Mouse (Mus musculus): ENCODE results near the gene Ptrh1. TPM values are rescaled to one million over a fixed set of nuclear protein-coding genes. Genes with fewer than 3 reads are reported as not detected.

The Ptrh1 gene
- polyA plus RNA-seq, 1 experiment = 65.8 TPM

DNA sequence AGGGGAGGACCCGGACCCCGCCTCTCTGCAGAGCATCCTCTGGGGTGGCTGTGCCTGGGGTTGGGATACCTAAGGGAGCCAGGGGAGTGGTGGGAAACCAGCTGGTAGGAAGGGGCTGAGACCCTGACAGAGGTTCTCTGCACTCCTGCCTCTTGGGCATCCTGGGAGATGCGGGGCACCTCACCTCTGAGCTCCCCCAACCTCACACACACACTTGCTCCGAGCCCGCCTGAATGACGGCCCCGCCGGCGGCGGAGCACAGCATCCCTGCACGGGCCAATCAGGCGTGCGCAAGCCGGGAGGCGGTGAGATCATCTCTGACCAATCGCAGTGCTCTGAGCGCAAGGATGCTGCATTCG is 33.4 kb upstream of the Ptrh1 start:
- 18% methylated on average over 18 of the region's 18 CpGs for WGBS
- H3K36me3 ChIP-seq (ENCODE audit: control insufficient read depth, insufficient read depth, low read length) = no peaks in the 10 kb centered on the region
- H3K4me1 ChIP-seq (ENCODE audit: control insufficient read depth, insufficient read depth, insufficient read length, low read length) = peaks cover 6% of the 10 kb centered on the region; the same call in 1 of the 2 replicates
- TF ChIP-seq CTCF (IDR thresholded peaks at IDR 0.05; ENCODE audit: extremely low read depth, insufficient read length, insufficient replicate concordance, low read depth, low read length) (no peak), POLR2A (IDR thresholded peaks at IDR 0.05; ENCODE audit: low read depth, low read length) (no peak)
- H3K27me3 ChIP-seq (ENCODE audit: control insufficient read depth, insufficient read depth, low read length) = peaks cover 14% of the 10 kb centered on the region
- no peak overlapping the region for H3K4me3 ChIP-seq (ENCODE audit: low read depth, low read length)
- H3K27ac ChIP-seq (ENCODE audit: insufficient read depth, low read depth, low read length) = no peak overlapping the region

DNA sequence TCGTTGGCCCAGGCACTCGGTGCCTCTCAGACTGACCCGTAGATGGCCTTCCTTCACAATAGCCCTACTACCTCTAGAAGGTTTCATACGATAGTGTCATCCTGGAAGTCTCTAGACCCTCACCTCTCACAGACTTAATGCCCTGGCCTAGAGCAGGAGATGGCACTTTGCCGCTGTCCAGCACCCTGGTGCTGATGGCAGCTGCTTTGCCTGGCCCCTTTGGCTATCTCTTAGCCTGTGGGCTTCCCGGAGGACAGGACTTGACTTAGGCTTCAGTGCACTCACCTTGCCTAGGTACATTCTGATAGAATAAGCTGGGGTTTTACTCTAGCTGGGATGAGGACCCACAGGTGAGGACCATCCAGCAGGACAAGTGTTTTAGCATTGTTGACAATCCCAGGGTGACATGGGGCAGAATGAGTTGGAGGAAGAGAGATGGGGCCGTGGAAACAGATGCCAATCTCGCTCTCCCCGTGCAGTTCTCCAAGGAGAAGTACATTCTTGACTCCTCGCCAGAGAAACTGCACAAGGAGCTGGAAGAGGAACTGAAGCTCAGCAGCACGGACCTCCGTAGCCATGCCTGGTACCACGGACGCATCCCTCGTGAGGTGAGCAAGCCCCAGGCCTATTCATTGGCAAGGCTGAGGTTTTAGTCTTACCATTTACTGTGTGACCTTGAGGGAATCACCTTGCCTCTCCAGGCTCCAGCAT is 31.2 kb upstream of the Ptrh1 start:
- 71% methylated on average over 15 of the region's 15 CpGs for WGBS
- Histone ChIP-seq H3K27me3 (ENCODE audit: control insufficient read depth, insufficient read depth, low read length) (peaks cover 14% of the 10 kb centered on the region), H3K27ac (ENCODE audit: insufficient read depth, low read depth, low read length) (no peak overlapping the region), H3K4me3 (ENCODE audit: low read depth, low read length) (no peak overlapping the region), H3K36me3 (ENCODE audit: control insufficient read depth, insufficient read depth, low read length) (no peaks in the 10 kb centered on the region), H3K4me1 (ENCODE audit: control insufficient read depth, insufficient read depth, insufficient read length, low read length) (peaks cover 6% of the 10 kb centered on the region; the same call in 1 of the 2 replicates)
- no peak for TF ChIP-seq POLR2A (IDR thresholded peaks at IDR 0.05; ENCODE audit: low read depth, low read length)
- TF ChIP-seq CTCF (IDR thresholded peaks at IDR 0.05; ENCODE audit: extremely low read depth, insufficient read length, insufficient replicate concordance, low read depth, low read length) = no peak

DNA sequence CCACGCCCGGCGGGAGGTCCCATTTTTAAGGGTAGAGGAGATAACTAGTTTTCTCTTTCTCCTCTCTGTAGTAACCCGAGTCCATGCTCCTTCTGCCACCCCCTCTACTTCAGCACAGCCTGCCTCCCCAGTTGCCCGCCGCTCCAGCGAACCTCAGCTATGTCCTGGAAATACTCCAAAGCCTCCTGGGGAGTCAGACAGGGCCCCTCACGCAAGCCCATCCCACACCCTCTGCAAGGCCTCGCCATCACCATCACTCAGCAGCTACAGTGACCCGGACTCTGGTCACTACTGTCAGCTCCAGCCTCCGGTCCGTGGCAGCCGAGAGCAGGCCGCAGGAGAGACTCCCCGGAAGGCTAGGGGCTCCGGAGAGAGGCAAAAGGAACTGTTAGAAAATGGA is 26.5 kb upstream of the Ptrh1 start:
- Histone ChIP-seq H3K4me3 (ENCODE audit: low read depth, low read length) (no peak overlapping the region), H3K27me3 (ENCODE audit: control insufficient read depth, insufficient read depth, low read length) (no peaks in the 10 kb centered on the region), H3K27ac (ENCODE audit: insufficient read depth, low read depth, low read length) (no peak overlapping the region), H3K36me3 (ENCODE audit: control insufficient read depth, insufficient read depth, low read length) (no peaks in the 10 kb centered on the region; the same call in 1 of the 2 replicates), H3K4me1 (ENCODE audit: control insufficient read depth, insufficient read depth, insufficient read length, low read length) (peaks cover 5% of the 10 kb centered on the region)
- 86% methylated on average over 16 of the region's 16 CpGs for WGBS
- no peak for TF ChIP-seq CTCF (IDR thresholded peaks at IDR 0.05; ENCODE audit: extremely low read depth, insufficient read length, insufficient replicate concordance, low read depth, low read length)

DNA sequence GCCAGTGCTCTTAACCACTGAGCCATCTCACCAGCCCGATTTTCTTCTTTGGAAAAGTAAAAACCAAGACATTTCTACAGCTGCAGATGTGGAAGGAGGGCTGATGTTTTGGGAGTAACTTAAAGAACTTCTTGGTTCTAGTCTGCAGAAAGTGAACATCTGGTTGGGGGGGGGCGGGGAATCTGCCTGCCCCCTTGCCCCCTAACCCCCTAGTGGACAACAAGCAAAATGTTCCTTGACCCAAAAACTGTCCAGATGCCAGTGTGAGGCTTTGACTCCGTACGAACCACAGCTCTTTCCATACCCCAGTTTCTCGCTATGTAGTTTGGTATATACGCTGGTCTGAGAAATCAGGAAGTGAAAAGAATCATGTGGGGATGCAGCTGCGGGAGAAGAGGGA is 25.4 kb upstream of the Ptrh1 start:
- Histone ChIP-seq H3K36me3 (ENCODE audit: control insufficient read depth, insufficient read depth, low read length) (no peaks in the 10 kb centered on the region; the same call in 1 of the 2 replicates), H3K27ac (ENCODE audit: insufficient read depth, low read depth, low read length) (no peak overlapping the region), H3K4me1 (ENCODE audit: control insufficient read depth, insufficient read depth, insufficient read length, low read length) (peaks cover 5% of the 10 kb centered on the region), H3K4me3 (ENCODE audit: low read depth, low read length) (no peak overlapping the region), H3K27me3 (ENCODE audit: control insufficient read depth, insufficient read depth, low read length) (no peaks in the 10 kb centered on the region)
- 68% methylated on average over 7 of the region's 7 CpGs for WGBS
- peak; percentile 18; the same call in 1 of the 2 replicates for TF ChIP-seq CTCF (IDR thresholded peaks at IDR 0.05; ENCODE audit: extremely low read depth, insufficient read length, insufficient replicate concordance, low read depth, low read length)
- TF ChIP-seq POLR2A (IDR thresholded peaks at IDR 0.05; ENCODE audit: low read depth, low read length) = no peak

DNA sequence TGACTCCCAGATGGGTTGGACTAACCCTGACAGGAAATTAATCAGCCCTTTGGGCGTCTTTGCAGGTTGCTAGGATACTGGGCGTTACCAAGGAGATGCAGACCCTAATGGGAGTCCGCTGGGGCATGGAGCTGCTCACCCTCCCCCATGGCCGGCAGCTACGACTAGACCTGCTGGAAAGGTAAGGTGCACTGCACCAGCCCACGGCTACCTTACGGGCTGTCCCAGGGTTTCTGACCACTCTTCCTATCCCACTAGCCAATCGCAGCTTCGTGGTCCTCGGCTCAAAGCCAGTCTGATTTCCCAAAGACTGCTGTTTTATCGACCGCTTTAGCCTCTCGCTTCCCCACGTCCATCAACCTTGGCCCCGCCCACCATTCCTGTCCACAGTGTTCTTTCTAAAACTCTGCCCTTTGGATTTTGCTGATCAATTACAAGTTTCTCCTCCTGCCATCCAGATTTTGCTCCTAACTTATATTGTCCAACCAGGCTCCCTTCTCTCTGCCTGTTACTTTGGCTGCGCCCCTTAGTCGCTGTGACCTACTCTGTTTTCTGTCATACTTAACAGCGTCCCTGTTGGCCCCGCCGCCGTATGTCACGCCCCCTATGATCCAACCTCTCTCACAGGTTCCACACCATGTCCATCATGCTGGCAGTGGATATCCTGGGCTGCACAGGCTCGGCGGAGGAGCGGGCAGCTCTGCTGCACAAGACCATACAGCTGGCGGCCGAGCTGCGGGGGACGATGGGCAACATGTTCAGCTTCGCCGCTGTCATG is 24.5 kb upstream of the Ptrh1 start:
- H3K4me3 ChIP-seq (ENCODE audit: low read depth, low read length) = peak overlapping the region; percentile 59
- H3K27me3 ChIP-seq (ENCODE audit: control insufficient read depth, insufficient read depth, low read length) = no peaks in the 10 kb centered on the region
- TF ChIP-seq CTCF (IDR thresholded peaks at IDR 0.05; ENCODE audit: extremely low read depth, insufficient read length, insufficient replicate concordance, low read depth, low read length) (no peak), POLR2A (IDR thresholded peaks at IDR 0.05; ENCODE audit: low read depth, low read length) (no peak)
- peaks cover 5% of the 10 kb centered on the region for H3K4me1 ChIP-seq (ENCODE audit: control insufficient read depth, insufficient read depth, insufficient read length, low read length)
- WGBS = 21% methylated on average over 31 of the region's 31 CpGs
- H3K36me3 ChIP-seq (ENCODE audit: control insufficient read depth, insufficient read depth, low read length) = no peaks in the 10 kb centered on the region; the same call in 1 of the 2 replicates
- H3K27ac ChIP-seq (ENCODE audit: insufficient read depth, low read depth, low read length) = no peak overlapping the region

DNA sequence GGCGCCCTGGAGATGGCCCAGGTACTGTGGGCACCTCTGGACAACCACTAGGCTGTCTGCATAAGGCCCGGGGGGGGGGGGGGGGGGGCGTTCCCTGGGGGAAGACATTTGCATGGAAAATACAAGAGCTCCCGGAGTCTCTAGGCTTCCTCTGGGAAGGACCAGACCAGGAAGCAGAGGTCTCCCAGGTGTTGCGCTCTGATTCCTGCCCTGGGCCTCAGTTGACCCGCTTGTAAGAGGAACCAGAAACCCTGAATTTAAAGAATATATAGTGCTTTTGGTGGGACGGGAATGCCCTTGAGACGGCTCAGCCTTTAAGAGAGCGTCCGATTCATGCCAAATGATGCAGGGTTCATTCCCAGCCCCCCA is 23.9 kb upstream of the Ptrh1 start:
- TF ChIP-seq POLR2A (IDR thresholded peaks at IDR 0.05; ENCODE audit: low read depth, low read length) (no peak), CTCF (IDR thresholded peaks at IDR 0.05; ENCODE audit: extremely low read depth, insufficient read length, insufficient replicate concordance, low read depth, low read length) (no peak)
- Histone ChIP-seq H3K27me3 (ENCODE audit: control insufficient read depth, insufficient read depth, low read length) (no peaks in the 10 kb centered on the region), H3K27ac (ENCODE audit: insufficient read depth, low read depth, low read length) (no peak overlapping the region), H3K4me1 (ENCODE audit: control insufficient read depth, insufficient read depth, insufficient read length, low read length) (peaks cover 3% of the 10 kb centered on the region), H3K36me3 (ENCODE audit: control insufficient read depth, insufficient read depth, low read length) (no peaks in the 10 kb centered on the region; the same call in 1 of the 2 replicates), H3K4me3 (ENCODE audit: low read depth, low read length) (peak overlapping the region; percentile 59)
- 22% methylated on average over 10 of the region's 10 CpGs for WGBS

DNA sequence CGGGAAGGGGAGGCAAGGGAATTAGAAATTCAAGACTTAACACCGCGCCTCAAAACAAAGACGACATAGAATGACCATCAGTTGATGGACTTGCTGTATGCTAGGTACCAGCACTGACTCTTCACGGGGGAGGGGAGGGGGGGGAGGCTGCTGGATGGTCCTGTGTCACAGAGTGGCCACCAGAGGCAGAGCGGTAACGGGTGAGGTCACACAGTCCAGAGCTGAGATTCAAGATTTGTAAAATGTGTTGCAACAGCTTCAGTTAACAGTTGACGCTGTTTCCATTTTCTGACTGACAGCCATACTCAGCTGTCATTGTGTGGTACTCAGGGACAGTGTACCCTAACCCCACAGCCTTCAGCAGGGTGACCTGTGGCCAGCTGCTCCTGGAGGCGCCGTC is 23.4 kb upstream of the Ptrh1 start:
- WGBS = 67% methylated on average over 10 of the region's 10 CpGs

More for the DNA sequence above, 23.4 kb upstream of the Ptrh1 start:
- peaks cover 3% of the 10 kb centered on the region for H3K4me1 ChIP-seq (ENCODE audit: control insufficient read depth, insufficient read depth, insufficient read length, low read length)
- TF ChIP-seq CTCF (IDR thresholded peaks at IDR 0.05; ENCODE audit: extremely low read depth, insufficient read length, insufficient replicate concordance, low read depth, low read length) (no peak), POLR2A (IDR thresholded peaks at IDR 0.05; ENCODE audit: low read depth, low read length) (no peak)
- H3K4me3 ChIP-seq (ENCODE audit: low read depth, low read length) = no peak overlapping the region
- no peaks in the 10 kb centered on the region for H3K27me3 ChIP-seq (ENCODE audit: control insufficient read depth, insufficient read depth, low read length)
- no peak overlapping the region for H3K27ac ChIP-seq (ENCODE audit: insufficient read depth, low read depth, low read length)
- H3K36me3 ChIP-seq (ENCODE audit: control insufficient read depth, insufficient read depth, low read length) = no peaks in the 10 kb centered on the region; the same call in 1 of the 2 replicates
